Mouse (Mus musculus): ENCODE measurements around the gene Add3.
A peak's percentile ranks its signal among the peaks of the same experiment; 100 is the strongest.

Gene Add3

DNA sequence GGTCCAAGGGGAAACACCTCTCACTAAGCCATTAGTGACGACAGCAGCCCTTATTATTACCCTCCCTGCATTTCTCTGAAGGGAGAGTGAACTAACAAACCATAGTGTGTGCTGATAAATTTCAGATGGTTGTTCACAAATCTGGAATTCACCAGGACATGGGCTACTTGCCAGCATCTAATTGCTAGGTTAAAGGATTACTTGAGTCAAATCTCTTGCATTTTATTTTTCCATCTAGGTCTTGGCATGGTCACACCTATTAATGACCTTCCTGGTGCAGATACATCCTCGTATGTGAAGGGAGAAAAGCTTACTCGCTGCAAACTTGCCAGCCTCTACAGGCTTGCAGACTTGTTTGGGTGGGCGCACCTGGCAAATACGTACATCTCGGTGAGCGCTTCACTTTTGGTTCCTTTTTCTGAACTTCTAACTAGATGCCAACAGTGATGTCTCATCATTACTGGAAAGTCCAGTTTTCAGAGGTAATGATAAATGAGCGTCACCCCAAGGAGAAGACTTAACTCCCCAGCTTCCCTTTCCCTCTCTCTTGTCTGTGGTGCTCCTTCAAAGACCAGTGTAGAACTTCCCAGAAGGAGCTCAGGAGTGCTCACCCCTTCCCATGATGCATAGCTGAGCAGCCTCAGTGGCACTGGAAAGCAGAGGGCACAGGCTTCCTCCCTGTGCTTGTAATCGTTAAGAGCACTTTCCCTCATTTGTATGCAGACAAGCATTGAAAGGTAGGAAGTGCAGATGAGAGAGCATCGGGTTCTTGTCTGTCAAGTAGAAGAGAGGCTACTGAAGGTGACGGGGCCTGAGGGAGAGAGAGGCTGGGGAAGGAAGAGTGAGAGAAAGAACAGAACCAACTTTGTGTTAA is 90.9 kb downstream of the Add3 start:
- peak; percentile 79 for DNase-seq (ENCODE audit: low read depth, low spot score)

DNA sequence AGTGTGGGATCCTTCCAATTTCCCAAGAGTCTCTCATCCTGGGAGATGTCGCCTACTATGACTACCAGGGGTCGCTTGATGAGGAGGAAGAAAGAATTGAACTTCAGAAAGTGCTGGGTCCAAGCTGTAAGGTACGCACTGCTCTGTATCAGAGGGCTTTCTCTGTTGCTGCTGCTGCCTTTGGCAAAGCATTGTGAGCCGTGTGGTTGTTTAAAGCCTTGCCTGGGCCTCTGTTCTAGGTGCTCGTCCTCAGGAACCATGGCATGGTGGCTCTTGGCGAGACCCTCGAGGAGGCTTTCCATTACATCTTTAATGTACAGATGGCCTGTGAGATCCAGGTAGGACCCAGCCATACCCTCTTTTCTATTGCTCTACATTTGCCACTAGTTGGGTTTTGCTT is 93.3 kb downstream of the Add3 start:
- DNase-seq (ENCODE audit: low read depth, low spot score), result no peak

DNA sequence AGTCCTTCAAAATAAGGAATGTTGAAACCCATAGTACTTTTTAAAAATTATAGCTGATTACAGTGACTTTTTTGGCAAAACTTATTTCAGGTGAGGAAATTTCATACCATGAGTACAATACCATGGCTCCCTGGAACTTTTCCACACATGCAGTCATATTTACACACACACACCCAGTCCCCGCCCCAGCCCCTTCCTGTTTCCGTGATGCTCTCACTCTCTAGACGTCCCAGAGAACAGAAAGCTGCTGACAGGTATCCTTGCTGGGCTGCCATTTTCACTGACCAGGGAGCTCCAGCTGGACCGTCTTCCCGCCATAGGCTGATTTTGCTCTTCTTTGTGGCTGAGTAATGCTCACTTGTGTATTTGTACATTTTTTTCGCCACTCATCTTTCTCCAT is 101.6 kb downstream of the Add3 start:
- DNase-seq (ENCODE audit: low read depth, low spot score), result no peak

DNA sequence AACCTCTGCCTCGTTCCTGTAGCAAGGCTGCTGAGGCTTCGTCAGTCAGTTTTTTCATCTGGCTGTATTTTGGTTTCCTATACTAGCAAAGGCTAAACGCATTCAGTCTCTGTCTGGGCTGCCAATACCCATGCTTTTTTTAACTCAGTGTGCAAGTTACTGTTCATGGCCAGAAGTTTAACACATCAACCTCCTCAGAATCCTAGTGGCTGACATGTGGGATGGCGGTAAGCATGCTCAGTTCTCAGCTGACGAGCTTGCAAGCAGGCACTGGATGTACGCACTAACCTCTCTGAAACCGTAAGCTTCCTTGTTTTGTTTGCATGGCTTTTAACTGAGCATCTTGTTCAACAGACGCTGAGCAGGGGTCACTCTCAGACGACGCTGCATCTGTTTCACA is 103.7 kb downstream of the Add3 start:
- DNase-seq (ENCODE audit: low read depth, low spot score), result no peak

DNA sequence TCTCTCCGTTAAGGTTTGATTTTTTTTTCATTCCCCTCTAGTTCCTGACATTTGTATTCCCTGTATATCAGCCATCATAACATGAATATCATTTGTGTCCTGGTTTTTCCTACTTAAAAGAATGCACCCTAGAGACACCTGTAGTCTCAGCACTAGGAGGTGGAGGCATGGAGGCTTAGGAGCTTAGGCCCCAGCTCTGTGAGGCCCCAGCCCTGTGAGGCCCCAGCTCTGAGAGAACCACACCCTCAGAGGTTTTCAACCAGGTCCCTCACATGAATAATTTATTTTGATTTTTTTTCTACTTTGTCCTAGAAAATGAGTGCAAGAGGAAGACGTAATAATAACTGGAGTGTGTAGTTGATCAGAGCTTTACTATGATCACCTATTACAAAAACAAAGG is 107.3 kb downstream of the Add3 start:
- DNase-seq (ENCODE audit: low read depth, low spot score), result no peak

DNA sequence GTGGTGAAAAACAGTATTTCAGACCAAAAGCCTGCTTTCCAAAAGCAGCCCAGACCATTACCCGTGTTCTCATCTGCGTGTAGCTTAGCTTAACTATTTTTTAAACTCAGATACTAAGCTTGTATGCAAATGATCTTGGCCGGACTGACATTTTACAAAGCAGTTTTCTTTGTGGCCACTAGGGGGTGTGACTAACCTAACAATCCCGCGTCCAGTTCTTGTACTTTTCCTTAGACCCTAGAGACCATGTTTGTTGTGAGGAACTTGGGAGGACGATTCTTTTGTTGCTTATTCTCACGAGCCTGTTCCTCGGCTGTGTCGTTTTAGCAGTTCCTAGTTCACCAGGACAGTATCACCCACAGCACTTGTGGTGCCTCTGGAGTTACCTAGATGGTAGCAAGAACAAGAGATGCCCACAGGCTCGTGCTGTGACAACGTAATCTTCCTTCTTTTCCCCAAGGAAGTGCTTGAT is 107.8 kb downstream of the Add3 start:
- peak; percentile 78 for DNase-seq (ENCODE audit: low read depth, low spot score)

DNA sequence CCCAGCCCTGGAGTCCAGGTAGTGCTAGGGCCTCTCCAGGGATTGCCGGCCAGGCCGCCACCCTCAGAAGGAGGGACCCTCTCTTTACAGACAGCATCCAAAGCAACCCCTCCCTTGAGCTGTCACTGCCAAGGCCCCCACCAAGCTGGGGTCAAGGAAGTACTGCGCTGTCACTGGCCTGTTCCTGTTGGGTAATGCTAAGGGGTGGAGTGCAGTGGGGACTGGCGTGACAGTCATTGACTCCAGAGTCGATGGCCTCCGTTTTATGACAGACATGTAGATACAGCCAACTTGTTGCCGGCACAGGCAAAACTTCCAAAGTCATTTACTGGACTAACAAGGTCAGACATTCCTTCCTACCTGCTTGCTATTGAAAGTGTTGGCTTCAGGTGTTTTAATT is 110.8 kb downstream of the Add3 start:
- no peak for DNase-seq (ENCODE audit: low read depth, low spot score)

DNA sequence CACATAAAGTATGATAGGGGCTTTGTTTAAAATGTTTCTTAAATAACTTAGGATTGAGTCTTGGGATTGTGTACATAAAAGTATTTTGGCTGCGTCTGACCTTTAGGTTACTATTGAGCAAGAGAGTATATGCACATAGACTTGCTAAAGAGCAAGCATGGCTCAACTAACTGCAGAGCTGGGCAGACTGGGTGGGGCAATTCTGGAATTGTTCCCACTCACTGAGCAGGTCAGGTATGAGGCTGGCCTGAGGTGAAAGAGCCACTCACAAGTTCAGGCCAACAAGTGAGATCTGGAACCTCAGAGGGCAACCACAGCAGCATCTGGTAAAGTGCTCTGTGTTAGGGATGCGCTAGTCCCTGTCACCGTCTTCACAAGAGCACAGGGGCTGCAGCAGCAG is 111.4 kb downstream of the Add3 start:
- DNase-seq (ENCODE audit: low read depth, low spot score), result no peak

DNA sequence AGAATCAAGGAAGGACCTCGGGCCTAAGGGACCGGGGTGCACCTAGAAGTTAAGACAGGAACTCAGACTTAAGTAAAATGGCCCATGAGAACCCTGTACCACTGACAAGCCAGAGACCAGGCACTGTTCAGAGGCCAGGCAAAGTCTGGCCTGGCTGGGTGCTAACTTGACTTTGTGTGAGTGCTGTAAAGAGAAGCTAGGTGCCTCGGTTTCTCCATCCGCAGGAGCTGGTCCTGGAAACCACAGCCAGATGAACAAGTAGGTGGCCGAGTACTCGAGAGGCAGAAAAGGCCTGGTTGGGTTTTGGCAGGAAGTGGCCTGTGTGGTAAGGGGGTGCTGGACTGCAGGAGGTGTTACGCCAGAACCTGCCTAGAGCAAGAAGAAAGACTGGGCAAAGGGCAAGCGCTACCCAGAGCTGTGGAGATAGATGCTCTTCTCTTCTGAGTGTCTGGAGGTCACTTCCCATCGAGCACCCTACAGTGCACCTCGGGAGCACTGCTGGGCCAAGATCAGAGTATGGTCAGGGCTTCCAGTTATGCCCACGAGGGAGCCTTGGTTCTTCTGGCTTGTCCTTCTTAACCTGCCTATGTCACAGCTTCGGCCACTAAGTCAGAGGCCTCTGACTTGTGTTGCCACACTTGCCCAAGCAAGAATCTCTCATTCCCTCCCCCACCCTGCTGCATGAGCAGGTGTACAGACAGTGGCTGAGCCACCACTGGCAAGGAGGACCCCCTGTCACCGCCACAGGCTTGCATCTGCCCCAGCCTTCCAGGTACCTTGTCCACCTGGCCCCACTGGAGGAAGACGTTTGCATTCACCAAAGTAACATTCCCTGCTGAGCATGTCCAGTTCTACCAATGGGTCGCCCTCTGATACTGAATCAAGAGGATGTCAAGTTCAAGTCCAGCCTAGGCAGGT is 112.1 kb downstream of the Add3 start:
- DNase-seq (ENCODE audit: low read depth, low spot score), result no peak

DNA sequence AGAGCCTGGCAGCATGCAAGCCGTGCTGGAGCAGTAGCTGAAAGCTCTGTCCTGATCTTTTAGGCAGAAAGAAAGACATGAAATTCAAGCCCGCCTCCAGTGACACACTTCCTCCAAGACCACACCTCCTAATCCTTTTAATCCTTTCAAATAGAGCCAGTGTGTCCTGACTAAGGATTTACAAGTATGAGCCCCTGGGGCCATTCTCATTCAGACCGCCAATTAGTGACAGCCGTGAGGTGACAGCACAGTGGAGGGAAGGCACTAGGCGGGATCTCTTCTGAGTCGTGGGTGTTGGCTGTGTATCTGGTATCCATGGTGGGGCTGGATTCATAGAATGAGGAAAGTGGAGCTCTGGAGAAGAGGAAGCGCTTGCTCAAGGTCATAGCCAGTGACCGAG is 116.1 kb downstream of the Add3 start:
- no peak for DNase-seq (ENCODE audit: low read depth, low spot score)

DNA sequence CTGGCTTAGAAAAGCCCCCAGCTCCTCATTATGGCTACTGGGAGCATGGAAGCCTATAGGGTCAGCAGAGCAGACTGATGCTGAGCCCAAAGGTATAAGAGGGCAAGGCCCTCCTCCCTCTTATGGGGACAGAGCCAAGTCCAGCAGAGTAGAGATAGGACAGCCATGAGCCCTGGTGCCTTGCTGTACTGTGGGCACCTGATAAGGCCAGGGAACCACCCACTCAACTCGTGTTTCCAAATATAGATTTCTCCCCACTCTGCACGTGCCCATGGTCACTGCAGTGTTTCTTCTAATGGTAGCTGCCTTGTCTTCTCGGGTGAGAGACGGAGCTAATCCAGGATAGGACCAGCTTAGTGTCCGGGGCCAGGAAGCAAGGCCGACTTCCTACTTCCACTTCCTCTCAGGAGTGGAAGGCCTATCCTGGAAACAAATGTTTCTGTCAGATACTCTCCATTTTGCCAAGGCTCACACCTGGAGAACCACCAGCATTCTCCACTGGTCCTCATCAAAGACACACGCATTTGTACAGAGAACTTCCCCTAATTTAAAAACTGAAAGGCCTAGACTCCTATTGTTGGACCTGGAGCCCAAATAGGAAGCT is 116.8 kb downstream of the Add3 start:
- no peak for DNase-seq (ENCODE audit: low read depth, low spot score)

DNA sequence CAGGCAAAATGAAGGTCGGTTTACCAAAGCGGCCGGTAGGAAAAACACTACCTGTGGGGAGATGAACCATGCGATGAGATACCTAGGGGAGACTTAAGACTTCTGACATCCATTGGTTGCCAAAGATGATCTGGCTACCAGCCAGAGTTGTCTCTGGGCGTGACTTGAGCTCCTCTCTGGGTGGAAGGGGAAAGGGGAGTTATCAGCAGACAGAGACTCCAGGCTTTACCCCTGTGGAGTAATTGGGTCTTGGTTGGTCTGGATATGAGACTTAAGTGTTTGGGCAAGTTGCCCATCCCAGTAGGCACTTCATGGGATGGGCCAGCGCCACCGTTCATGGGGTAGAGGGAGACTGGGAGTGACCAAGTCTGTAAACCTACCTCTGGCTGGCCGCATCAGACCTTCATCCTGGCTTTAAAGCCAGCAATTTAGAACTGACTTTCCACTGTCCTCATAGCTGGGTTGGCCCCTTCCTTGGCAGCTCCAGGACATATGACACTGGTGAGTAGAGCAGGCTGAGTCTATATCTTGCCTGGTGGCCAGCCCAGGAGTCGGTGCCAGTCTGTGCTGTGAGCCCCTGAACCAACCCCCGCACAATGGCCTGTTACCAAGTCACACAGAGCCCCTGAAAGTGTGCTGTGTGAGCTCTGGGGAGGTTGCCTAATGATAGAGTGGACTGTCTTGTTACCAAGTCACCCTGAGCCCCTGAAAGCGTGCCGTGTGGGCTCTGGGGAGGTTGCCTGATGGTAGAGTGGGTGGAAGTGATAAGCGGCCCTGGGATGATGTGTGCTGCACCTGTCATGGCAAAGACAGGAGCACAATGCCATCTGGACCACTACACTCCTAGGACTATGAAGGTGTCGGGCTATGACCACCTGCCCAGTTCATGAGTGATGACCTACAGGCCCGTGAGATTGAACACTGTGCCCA is 117.7 kb downstream of the Add3 start:
- no peak for DNase-seq (ENCODE audit: low read depth, low spot score)

DNA sequence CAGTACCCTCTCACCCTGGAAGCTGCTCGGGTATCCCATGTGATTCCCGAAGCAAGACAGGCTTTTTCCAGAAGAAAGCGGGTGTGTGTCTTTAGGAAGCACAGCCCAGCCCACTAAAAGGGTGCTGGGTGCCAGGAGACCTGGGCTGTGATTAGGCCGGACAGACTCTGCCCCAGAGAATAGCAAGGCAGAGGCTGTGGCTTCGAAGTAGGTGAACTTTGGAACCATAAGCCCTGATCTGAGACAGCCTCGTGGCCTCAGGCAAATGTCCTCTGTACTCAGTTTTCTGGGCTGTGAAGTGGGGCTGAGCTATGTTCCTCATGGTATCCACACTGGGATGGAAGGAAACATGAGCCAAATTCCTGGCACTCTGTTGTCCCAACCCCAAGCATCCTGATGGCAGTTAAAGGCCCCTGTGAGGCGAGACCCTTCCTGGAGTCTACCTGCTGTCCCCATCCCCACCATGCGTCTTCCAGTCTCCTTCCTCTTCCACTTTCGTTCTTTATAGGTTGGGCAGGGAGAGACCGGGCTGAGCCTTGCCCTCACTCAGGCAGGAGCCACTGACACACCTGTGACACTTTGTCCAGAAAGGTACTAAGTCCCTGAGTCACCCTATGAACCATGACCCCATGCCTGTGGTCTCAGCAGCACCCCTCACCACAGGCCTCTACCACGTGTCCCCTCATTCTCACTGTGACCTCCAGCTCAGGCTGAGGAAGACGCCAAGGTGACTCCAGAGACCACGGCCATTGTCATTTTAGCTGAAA is 118.7 kb downstream of the Add3 start:
- peak; percentile 37 for DNase-seq (ENCODE audit: low read depth, low spot score)

DNA sequence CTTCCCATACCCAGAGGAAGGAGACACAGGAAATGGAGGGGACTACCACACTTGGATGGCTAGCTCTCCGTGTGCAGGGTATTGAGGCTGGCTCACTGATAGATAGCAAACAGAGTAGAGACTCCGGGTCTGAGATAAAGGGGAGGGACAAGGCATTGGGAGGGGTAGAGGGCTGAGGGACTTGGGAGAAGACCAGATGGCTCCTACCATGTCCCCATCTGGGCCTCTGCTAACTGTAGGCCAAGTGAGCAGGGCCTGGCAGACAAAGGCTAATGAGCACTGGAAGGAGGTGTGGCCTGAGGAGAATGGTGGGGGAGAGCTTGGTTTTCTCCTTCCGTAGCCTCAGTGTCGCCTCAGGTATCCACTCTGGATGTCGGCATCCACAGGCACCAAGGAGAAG is 119.3 kb downstream of the Add3 start:
- DNase-seq (ENCODE audit: low read depth, low spot score), result no peak

DNA sequence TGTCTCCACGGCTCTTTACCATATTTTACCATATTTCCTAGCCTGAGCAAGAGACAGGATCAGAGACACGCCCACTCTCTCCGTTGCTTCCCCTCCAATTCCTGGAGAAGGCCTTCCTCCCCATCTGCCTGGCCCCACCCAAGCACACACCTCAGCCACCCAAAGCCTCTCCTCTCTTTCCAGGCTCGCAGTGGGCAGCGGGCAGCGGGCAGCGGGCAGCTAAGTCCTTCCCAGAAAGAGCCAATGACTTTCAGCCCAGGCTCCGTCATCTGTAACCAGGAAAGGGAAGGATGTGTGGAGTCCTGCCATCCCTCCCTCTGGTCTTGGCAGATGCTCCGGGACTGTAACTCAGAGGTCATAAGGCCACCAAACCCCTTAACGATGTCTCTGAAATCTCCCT is 120.0 kb downstream of the Add3 start:
- no peak for DNase-seq (ENCODE audit: low read depth, low spot score)

DNA sequence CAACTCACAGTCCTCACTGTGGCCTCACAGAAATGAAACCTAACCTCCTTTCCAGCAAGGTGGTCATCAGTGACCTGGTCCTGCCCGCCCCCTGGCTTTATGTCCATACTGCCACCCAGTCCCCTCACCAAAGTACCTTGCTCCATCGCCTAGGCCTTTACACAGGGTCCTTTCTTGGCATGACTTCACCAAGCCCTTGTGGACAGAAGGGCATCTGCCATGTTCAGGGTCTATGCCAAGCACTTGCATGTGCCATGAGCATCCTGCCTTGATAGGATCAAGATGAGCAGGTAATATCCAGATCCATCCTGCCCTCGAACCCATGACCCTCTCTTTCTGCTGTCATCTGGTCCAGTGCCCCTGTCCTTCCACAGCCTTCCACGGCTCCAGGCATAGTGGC is 120.6 kb downstream of the Add3 start:
- DNase-seq (ENCODE audit: low read depth, low spot score), result no peak

DNA sequence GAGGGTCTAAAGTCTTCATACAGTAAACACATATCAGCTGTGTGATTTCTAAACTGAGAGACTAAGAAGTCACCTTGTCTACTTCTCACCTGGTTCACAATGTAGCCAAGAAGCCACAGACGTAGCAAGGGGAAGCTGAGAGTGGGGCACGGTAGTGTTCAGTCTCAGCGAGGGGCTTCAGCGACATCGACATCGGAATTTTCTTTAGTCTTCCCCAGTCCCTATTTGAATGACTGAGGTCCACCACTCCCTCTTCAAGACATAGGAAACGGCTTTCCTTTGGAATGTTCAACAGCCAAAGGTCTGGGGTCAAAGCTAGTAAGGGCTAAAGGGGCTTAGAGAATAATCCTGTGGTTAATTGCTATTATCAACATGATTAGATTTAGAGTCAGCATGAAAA is 121.8 kb downstream of the Add3 start:
- DNase-seq (ENCODE audit: low read depth, low spot score), result no peak

DNA sequence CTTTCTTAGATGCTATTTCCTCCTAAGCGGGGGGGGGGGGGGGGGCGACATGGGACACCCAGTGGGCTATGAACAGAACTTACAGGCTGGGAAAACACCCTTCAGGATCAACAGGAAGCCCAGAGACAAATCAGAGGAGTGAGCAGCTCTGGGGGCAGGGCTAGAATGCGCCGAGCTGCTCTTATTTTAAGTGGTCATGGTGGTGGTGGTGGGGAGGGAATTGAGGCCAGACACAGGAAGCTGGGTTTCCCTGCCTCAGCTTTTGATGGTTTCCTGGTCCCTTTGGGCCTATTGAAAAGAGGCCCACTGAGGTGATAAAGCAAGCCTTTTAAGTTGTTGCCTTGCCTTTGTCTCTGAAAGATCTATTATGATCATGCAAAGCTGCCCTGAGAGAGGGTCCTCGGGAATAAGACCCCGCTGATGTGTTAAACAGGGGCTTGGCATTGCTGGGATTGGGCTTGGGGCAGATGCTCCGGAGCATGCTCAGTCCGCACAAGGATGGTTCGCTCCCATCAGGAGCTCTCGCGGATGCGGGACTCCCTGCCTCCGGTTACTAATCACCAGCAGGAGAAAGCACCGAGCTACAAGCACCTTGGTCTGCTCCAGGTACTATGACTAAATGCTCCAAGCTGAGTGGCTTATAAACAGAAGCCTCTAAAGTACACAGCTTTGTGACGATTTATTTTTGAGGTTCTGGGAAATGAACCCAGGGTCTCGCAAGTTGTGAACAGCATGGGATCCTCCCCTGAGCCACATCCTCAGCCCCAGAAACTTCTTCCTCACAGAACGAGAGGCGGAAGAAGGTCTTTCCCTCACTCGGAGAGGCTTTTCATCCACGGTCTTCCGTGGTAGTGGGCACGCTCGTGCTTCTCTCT is 123.9 kb downstream of the Add3 start:
- no peak for DNase-seq (ENCODE audit: low read depth, low spot score)
